Mouse (Mus musculus) MEL (cell line): ENCODE data around the gene Eef2.

Experiments used
- CTCF ChIP-seq, 3 experiments: IDR thresholded peaks in 2 of 3; conservative IDR thresholded peaks in 1 of 3; 2 replicates each; pipeline ENCODE4 v1.5.1; 2011 to 2012; ENCODE audit warnings: low read length in 3 of 3, low read depth in 2 of 3, mild to moderate bottlenecking in 2 of 3, improper control_type of control experiment in 1 of 3, inconsistent platforms in 1 of 3, mixed read lengths in 1 of 3, moderate library complexity in 1 of 3; ENCODE audit not compliant: control insufficient read depth in 1 of 3, insufficient read depth in 1 of 3, poor library complexity in 1 of 3, severe bottlenecking in 1 of 3
- EP300 ChIP-seq, 2 experiments: IDR thresholded peaks; 2 replicates each; pipeline ENCODE4 v1.6.1; 2011; ENCODE audit warnings: improper control_type of control experiment in 2 of 2, low read length in 2 of 2, low read depth in 1 of 2, mild to moderate bottlenecking in 1 of 2
- ETS1 ChIP-seq: IDR thresholded peaks from 2 replicates; pipeline ENCODE4 v1.6.1; 2012; ENCODE audit warnings: low read depth, mild to moderate bottlenecking, inconsistent platforms, low read length, improper control_type of control experiment, moderate library complexity
- GATA1 ChIP-seq: IDR thresholded peaks from 2 replicates; pipeline ENCODE4 v1.6.1; 2011; ENCODE audit warnings: low read depth, low read length, improper control_type of control experiment
- HCFC1 ChIP-seq: IDR thresholded peaks from 2 replicates; pipeline ENCODE4 v1.6.1; 2012; ENCODE audit warnings: low read depth, mild to moderate bottlenecking, inconsistent platforms, low read length, improper control_type of control experiment, moderate library complexity
- MAX ChIP-seq: IDR thresholded peaks from 2 replicates; pipeline ENCODE4 v1.6.1; 2011; ENCODE audit warnings: low read length, improper control_type of control experiment
- POLR2AphosphoS2 ChIP-seq: IDR thresholded peaks from 2 replicates; pipeline ENCODE4 v1.6.1; 2011; ENCODE audit warnings: low read length, improper control_type of control experiment
- USF2 ChIP-seq, 2 experiments: IDR thresholded peaks; 2 replicates each; pipeline ENCODE4 v1.6.1; 2011 to 2012; ENCODE audit warnings: improper control_type of control experiment in 2 of 2, low read length in 2 of 2, borderline replicate concordance in 1 of 2, inconsistent platforms in 1 of 2, low read depth in 1 of 2, mild to moderate bottlenecking in 1 of 2; ENCODE audit not compliant: insufficient read depth in 1 of 2
- ZKSCAN1 ChIP-seq: IDR thresholded peaks from 2 replicates; pipeline ENCODE4 v1.6.1; 2012; ENCODE audit warnings: low read depth, mild to moderate bottlenecking, inconsistent platforms, low read length, improper control_type of control experiment, moderate library complexity

DNA sequence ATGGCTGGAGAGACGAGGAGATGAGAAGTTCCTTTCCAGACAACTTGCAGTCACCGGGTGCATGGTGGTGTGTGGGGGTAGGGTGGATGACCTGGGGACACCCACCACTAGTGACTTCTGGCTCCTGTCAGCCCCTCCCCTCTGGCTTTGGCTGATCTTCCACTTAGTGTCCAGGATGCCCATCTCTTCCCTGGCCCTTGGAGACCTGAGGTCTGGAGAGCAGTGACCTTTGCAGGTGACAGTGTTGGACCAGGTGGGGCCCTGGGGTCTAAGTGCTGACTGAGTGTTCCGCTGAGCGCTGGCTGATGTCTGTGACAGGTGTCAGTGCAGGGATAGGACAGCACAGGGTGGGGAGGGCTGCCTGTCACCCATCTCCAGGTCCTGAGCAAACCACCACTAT lies 18.9 kb downstream of the Eef2 start:
- no peak for TF ChIP-seq EP300 (IDR thresholded peaks at IDR 0.05; ENCODE audit: low read depth in 1 of 2, low read length in 2 of 2)
- TF ChIP-seq HCFC1, result no peak
- no peak for TF ChIP-seq ETS1
- TF ChIP-seq MAX, result no peak
- TF ChIP-seq GATA1, result no peak
- no peak for TF ChIP-seq USF2 (IDR thresholded peaks at IDR 0.05; ENCODE audit: borderline replicate concordance in 1 of 2, insufficient read depth in 1 of 2, low read depth in 1 of 2, low read length in 2 of 2)
- TF ChIP-seq ZKSCAN1, result no peak
- no peak for TF ChIP-seq POLR2AphosphoS2
- no peak for TF ChIP-seq CTCF (IDR thresholded peaks at IDR 0.05 in 2 of 3, conservative IDR thresholded peaks at IDR 0.05 in 1 of 3; ENCODE audit: control insufficient read depth in 1 of 3, insufficient read depth in 1 of 3, low read depth in 2 of 3, low read length in 3 of 3, poor library complexity in 1 of 3, severe bottlenecking in 1 of 3)
